Mouse (Mus musculus) midbrain, embryonic 10.5 days (tissue): Measurements from ENCODE around the gene Dclre1a. TPM values are rescaled to one million over a fixed set of nuclear protein-coding genes. Genes with fewer than 3 reads are reported as not detected.

Experiments
- DNase-seq: peaks from one replicate; pipeline ENCODE4 v3.0.0-alpha.2; 2017; ENCODE audit warnings: low spot score
- H3K27ac ChIP-seq: fragments of 300-500 bp; sonication (generic); replicated peaks from 2 replicates; pipeline ENCODE4 v1.5.1; 2016; ENCODE audit warnings: mild to moderate bottlenecking
- H3K27me3 ChIP-seq: fragments of 300-500 bp; sonication (generic); 2 replicates; pipeline ENCODE4 v1.6.1; 2016; ENCODE audit warnings: low read depth, mild to moderate bottlenecking; ENCODE audit not compliant: poor library complexity, severe bottlenecking
- H3K36me3 ChIP-seq: fragments of 300-500 bp; sonication (generic); 2 replicates; pipeline ENCODE4 v1.6.1; 2016; ENCODE audit warnings: mild to moderate bottlenecking, moderate library complexity
- H3K4me1 ChIP-seq: fragments of 300-500 bp; sonication (generic); 2 replicates; pipeline ENCODE4 v1.6.1; 2016
- H3K4me3 ChIP-seq: fragments of 300-500 bp; sonication (generic); 2 replicates; pipeline ENCODE4 v1.5.1; 2016; ENCODE audit warnings: mild to moderate bottlenecking, moderate library complexity
- H3K9me3 ChIP-seq: fragments of 300-500 bp; sonication (generic); replicated peaks from 2 replicates; pipeline ENCODE4 v1.6.1; 2016; ENCODE audit warnings: mild to moderate bottlenecking
- WGBS: fragments of 180-500 bp; shearing (Covaris S2); methylation state at CpG from one replicate; pipeline ENCODE4 v1.1.7; 2016; 5-methylcytosine and 5-hydroxymethylcytosine counted together
- polyA plus RNA-seq: library from polyadenylated mRNA; unstranded; fragments of >200 nt; fragmentation: Nextera tagmentation; extraction: Ambion mirVana; gene quantifications from 2 replicates; pipeline ENCODE4 v1.2.1, GENCODE M21; 2016

Gene Dclre1a
- polyA plus RNA-seq, 1 experiment from 2014 or later, result 16.5 TPM

DNA sequence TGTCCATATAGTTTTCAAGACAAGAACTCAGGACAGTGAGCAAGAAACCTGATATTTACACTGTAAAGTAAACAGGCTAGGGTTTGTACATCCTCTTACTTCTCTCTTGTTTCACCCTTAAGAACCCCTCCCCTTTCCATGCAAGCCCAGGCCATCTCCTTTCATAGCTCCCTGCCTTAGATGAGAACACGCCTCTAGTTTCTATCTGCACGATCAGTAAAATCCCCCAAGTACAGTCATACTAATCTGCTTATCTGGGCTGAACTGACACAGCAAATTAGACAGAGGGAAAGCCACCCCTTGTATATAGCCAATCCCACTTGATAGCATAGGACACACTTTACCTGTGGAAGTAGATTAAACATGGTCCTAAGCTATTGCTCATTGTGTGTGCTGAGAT, 23.2 kb upstream of the Dclre1a start:
- Histone ChIP-seq H3K27me3 (no peaks in the 10 kb centered on the region), H3K27ac (no peak overlapping the region), H3K36me3 (peaks cover 37% of the 10 kb centered on the region), H3K4me1 (no peaks in the 10 kb centered on the region), H3K9me3 (no peaks in the 10 kb centered on the region), H3K4me3 (no peak overlapping the region)
- 93% methylated on average over 2 of the region's 2 CpGs for WGBS
- DNase-seq, result no peak

DNA sequence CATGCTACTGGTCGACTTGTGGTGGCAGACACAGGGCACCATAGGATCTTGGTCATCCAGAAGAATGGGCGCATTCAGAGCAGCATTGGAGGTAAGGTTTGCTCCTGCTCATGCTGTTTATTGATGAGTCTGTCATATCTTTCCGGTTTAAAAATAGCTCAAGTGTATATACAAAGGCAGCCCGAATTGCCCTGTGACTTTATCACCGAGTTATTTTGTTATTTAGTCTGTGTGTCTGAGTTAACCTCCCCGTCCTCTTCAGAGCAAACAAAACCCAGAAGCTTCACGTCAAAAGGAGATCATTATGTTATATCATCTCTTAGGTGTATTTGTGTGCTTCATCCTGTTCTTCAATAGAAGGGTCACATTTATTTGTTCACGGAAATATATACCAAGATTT, 22.8 kb upstream of the Dclre1a start:
- peaks cover 32% of the 10 kb centered on the region for H3K36me3 ChIP-seq
- no peaks in the 10 kb centered on the region for H3K27me3 ChIP-seq
- H3K4me3 ChIP-seq, result no peak overlapping the region
- WGBS, result 89% methylated on average over 8 of the region's 8 CpGs
- no peak for DNase-seq
- no peaks in the 10 kb centered on the region for H3K4me1 ChIP-seq
- H3K9me3 ChIP-seq, result no peaks in the 10 kb centered on the region
- no peak overlapping the region for H3K27ac ChIP-seq

DNA sequence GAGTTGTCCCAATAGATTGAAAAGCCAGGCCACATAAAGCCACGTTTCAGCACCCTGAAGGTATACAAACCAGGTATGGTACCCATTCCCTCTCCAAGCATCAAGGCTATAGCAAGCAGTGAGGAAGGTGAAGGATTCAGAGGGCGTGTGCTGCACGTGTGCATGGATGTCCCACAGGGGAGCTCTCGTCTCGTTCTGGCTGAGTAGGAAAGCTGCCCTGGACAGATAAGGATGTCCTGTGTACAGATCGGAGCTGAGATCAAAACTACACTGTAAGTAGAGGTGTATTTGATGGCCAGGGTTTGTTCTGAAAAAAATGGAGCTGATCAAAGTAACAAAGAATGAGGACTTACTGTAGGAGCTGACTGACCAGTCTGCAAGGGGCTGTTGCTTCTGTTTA, 18.9 kb upstream of the Dclre1a start:
- H3K27me3 ChIP-seq, result no peaks in the 10 kb centered on the region
- no peak overlapping the region for H3K27ac ChIP-seq
- H3K4me1 ChIP-seq, result peaks cover 3% of the 10 kb centered on the region; the same call in 1 of the 2 replicates
- H3K36me3 ChIP-seq, result peaks cover 22% of the 10 kb centered on the region
- WGBS, result 87% methylated on average over 6 of the region's 6 CpGs
- no peak overlapping the region for H3K4me3 ChIP-seq
- DNase-seq, result no peak
- H3K9me3 ChIP-seq, result no peaks in the 10 kb centered on the region

DNA sequence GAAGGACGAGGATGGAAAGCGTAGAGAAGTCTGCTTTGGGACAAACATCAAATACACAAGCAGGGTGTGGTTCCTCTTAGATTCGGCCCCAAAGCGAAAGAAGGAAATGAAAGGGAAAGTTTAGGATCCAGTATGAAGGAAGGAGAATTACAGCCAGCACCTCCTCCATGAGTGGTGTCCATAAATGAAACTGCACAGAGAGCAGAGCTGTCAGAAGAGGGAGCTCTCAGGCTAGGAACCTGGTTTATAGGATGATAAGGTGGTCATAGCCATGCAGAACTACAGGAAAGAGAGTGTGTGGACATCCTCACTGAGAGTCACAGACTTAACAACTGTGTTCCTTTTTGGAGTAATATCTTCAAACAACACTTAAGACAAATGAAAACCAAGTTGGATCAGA, 18.0 kb upstream of the Dclre1a start:
- Histone ChIP-seq H3K4me1 (peaks cover 3% of the 10 kb centered on the region; the same call in 1 of the 2 replicates), H3K4me3 (no peak overlapping the region), H3K9me3 (no peaks in the 10 kb centered on the region), H3K27me3 (no peaks in the 10 kb centered on the region), H3K36me3 (peaks cover 21% of the 10 kb centered on the region), H3K27ac (no peak overlapping the region)
- 94% methylated on average over 4 of the region's 4 CpGs for WGBS
- no peak for DNase-seq

DNA sequence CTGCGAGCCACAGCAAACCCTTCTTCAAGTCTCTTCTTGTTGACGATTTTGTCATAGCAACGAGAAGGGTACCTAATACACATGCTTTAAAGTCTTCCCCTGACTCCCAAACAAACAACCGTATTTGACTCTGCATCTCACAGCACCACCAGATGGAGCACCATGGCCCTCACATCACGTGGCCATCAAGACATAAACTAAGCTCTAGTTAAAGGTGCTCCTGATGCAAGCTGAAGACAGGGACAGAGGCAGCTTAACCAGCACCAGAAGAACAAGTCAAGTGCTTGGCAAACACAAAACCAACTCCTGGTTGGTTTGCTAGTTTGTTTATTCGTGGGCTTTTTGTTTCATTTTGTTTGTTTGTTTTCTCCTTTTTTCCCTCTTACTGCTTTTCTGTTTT, 17.3 kb upstream of the Dclre1a start:
- H3K9me3 ChIP-seq, result no peaks in the 10 kb centered on the region
- no peak overlapping the region for H3K4me3 ChIP-seq
- DNase-seq, result no peak
- H3K27ac ChIP-seq, result no peak overlapping the region
- peaks cover 19% of the 10 kb centered on the region for H3K36me3 ChIP-seq
- 80% methylated on average over 6 of the region's 6 CpGs for WGBS
- H3K4me1 ChIP-seq, result peaks cover 3% of the 10 kb centered on the region; the same call in 1 of the 2 replicates
- H3K27me3 ChIP-seq, result no peaks in the 10 kb centered on the region

DNA sequence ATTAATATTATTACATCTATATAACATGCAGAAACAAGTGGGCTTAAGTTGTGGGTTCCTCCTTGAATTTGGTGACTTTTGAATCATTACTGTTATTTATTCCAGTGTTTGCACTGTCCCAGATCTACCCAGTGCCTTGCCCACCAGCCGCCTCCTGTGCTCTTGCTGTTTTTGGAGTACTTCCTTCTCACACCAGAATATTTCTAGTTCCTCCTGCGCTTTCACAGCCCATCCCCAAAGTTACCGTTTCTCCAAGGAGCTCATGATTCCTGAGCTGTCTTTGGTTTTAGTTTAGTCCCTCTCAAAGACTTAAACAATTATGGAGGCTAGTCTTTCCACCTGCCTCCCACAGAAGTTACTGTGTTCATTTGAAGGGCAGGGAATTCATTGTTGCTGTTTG, 15.4 kb upstream of the Dclre1a start:
- Histone ChIP-seq H3K9me3 (no peaks in the 10 kb centered on the region), H3K36me3 (peaks cover 34% of the 10 kb centered on the region), H3K4me1 (peaks cover 3% of the 10 kb centered on the region; the same call in 1 of the 2 replicates), H3K27ac (no peak overlapping the region), H3K27me3 (no peaks in the 10 kb centered on the region), H3K4me3 (no peak overlapping the region)
- no peak for DNase-seq
- 95% methylated on average over 3 of the region's 3 CpGs for WGBS

DNA sequence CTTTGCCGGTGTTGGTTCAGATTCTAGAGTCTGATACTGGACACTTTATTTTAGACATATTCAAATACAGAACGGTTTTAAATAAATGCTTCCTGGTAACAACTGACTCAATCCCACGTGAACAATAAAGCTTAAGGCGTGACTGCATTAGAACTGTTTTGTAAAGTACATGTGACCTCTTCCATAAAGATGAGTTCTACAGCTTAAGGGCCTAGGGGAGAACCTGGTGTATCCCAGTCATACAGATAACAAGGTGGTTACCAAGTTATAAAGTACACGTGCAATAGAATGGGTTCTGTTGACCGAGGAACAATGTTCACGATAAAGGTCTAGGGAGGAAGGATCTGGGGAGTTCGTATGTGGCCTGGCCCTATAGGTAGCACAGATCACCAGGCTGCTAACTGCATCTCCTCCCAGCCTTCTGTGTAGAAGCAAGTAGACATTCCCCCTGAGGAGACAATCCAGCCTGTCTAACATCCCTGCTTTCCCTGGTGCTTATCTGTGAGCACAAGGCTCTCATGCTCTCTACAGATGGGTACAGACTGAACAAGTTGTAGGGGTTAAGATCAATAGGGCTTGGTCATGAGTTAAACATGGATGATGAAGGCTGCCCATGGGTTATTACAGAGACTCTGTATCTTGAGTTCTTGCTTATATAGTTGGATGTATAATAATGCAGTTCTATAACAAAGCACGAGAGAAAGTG, 14.6 kb upstream of the Dclre1a start:
- 92% methylated on average over 9 of the region's 9 CpGs for WGBS
- Histone ChIP-seq H3K27me3 (no peaks in the 10 kb centered on the region), H3K4me3 (no peak overlapping the region), H3K9me3 (no peaks in the 10 kb centered on the region), H3K27ac (no peak overlapping the region), H3K36me3 (peaks cover 43% of the 10 kb centered on the region), H3K4me1 (peaks cover 3% of the 10 kb centered on the region; the same call in 1 of the 2 replicates)
- no peak for DNase-seq

DNA sequence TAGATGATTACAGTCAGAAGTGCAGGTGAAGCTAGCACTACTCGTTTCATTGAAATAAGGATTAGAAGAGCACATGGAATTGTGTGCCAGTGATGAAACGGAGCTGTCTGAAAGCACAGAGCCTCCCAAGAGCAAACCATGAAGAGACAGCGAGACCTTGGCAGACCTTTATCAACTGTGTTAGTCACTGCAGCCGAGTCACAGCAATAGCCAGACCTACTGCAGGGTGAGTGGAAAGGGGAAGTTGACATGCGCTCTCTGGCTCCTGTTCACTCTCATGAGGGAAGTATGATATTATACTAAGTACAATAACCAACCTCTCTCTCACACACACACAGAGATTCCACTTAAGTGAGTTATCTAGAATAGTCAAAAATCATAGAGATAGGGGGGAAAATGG, 8.0 kb upstream of the Dclre1a start:
- DNase-seq, result no peak
- whole genome bisulfite sequencing, result 95% methylated on average over 5 of the region's 5 CpGs
- H3K27ac ChIP-seq, result no peak overlapping the region
- H3K4me3 ChIP-seq, result no peak overlapping the region
- no peaks in the 10 kb centered on the region for H3K4me1 ChIP-seq
- no peaks in the 10 kb centered on the region for H3K27me3 ChIP-seq
- H3K9me3 ChIP-seq, result no peaks in the 10 kb centered on the region
- H3K36me3 ChIP-seq, result peaks cover 91% of the 10 kb centered on the region

DNA sequence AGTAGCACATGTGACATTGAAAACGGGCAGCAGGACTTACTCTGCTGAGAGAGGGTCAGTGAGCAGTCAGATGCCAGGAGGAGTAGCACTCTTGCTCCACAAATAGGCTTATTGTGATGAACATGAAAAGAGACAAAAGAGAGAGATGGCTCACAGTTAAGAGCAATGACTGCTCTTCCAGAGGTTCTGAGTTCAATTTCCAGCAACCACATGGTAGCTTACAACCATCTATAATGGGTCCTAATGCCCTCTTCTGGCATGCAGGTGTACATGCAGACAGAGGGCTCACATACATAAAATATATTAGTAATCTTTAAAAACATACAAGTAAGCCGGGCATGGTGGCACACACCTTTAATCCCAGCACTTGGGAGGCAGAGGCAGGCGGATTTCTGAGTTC, 5.2 kb upstream of the Dclre1a start:
- H3K36me3 ChIP-seq, result peaks cover 69% of the 10 kb centered on the region
- no peak for DNase-seq
- no peaks in the 10 kb centered on the region for H3K27me3 ChIP-seq
- H3K27ac ChIP-seq, result no peak overlapping the region
- H3K4me1 ChIP-seq, result peaks cover 16% of the 10 kb centered on the region
- no peaks in the 10 kb centered on the region for H3K9me3 ChIP-seq
- no peak overlapping the region for H3K4me3 ChIP-seq
- WGBS, result 93% methylated on average over 3 of the region's 3 CpGs

DNA sequence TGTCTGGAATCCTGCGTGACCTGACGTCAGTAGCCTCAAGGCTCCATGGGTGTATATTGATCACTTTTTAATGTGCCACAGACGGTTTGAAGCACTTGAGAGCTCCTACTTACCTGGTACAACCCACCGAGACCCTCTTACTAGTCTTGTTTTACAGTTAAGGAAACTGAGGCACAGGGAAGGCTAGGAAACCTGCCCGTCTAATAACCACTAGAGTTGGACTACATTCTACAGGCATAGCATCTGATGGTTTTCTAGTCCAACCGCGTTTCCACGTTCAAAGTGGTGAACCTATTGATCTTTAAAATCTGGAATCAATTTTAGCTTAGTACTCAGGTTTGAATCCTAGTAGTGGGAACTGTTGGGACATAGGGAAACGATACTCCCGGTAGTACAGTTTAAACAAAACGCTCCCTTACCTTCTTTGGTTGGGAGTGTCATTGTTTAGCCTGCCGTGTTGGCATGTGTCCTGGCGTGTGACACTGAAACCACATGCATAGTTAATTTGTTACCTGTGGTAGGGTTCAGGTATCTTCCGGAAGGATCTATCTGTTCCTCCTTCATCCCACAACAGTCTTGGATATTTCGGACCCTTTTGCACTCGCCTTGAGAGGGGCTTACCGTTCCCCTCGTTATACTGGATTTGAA, 1.1 kb upstream of the Dclre1a start:
- 31% methylated on average over 18 of the region's 18 CpGs for WGBS
- peak overlapping the region; percentile 99 for H3K27ac ChIP-seq
- peaks cover 28% of the 10 kb centered on the region for H3K4me1 ChIP-seq
- no peaks in the 10 kb centered on the region for H3K9me3 ChIP-seq
- no peak for DNase-seq
- no peaks in the 10 kb centered on the region for H3K27me3 ChIP-seq
- H3K4me3 ChIP-seq, result peak overlapping the region; percentile 99
- H3K36me3 ChIP-seq, result peaks cover 46% of the 10 kb centered on the region

DNA sequence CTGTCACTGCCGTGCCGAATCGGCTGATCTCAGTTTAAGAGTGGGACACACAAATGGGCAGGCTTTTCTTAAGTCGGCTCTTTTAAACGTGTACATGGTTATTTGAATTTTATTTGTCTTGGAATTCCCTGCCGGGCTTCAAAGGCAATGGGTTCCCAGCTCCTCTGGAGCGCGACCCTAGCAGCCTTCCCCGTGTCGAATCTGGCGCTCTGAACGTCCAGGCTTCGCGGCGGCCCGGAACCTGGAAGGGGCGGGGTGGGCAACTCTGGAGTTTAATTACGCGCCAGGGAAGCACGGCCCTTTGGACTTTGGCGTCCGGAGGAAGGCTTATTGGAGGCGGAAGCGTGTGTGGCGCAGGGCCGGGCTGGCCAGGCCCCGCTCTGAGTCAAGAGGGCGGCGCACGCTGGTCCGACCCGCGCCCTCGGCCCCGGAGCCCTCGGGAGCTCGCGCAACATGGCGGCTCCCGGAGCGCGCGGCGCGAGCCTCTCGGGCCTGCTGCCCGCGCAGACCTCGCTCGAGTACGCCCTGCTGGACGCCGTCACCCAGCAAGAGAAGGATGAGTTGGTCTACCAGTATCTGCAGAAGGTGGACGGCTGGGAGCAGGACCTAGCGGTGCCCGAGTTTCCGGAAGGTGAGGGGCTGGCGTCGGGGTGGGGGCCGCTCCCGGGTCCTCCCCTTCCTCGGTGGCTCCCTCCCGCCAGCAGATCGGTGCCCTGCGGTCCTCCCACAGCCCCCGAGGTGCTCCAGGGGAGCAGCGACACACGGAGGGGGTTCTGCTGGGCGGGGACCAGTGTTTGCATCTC, 409 bp upstream of the Dclre1a start, which contains the start of gene Nhlrc2:
Gene Nhlrc2, plus strand, starts transcription at position 32 of the 803 bp plus-strand sequence.
- Histone ChIP-seq H3K4me3 (peak within 1 kb of the TSS; percentile 99), H3K36me3 (peaks cover 44% of the 10 kb centered on the region), H3K27ac (peak within 1 kb of the TSS; percentile 99), H3K9me3 (no peaks in the 10 kb centered on the region), H3K4me1 (peaks cover 28% of the 10 kb centered on the region), H3K27me3 (no peaks in the 10 kb centered on the region)
- under 1% methylated on average over 69 of the region's 69 CpGs for WGBS
- peak; percentile 85 for DNase-seq

DNA sequence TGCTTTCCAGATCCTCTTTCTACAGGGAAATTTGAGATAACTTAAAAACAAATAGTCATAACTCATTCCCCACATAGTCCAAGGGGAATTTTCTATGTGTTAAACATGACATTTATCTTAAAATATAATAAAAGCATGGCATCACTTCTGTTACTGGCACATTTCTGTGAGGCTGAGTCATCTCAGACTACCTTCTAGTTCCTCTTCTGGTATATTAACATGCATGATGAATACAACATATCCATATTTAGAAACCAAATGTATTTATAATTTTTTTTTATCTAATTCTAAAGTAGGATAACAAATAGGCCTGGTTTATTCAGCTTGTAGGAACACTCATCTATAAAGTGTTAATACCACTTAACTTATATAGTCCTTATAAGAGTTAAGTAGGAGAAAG, 2.0 kb downstream of the Dclre1a start:
- H3K4me3 ChIP-seq, result no peak overlapping the region
- DNase-seq, result no peak
- H3K27ac ChIP-seq, result no peak overlapping the region
- no peaks in the 10 kb centered on the region for H3K27me3 ChIP-seq
- peaks cover 28% of the 10 kb centered on the region for H3K4me1 ChIP-seq
- H3K36me3 ChIP-seq, result peaks cover 39% of the 10 kb centered on the region
- no peaks in the 10 kb centered on the region for H3K9me3 ChIP-seq
